In genomic region chr8:94749942-94750341, GRCm38 (mm10) we compare ENCODE assay signal across 1 mouse cellular context.
A peak's percentile ranks its signal among the peaks of the same experiment; 100 is the strongest.
TF ChIP-seq lines count a peak whose summit lies in the region.

No protein-coding gene starts in this region.

TF ChIP-seq in CH12.LX, 34 proteins besides CTCF, POLR2A, EP300 and RAD21 (continued from another document):
- no peak for TF ChIP-seq RCOR1 (conservative IDR thresholded peaks at IDR 0.05; ENCODE audit: low read depth, low read length)
- no peak for TF ChIP-seq ZKSCAN1 (IDR thresholded peaks at IDR 0.05; ENCODE audit: borderline replicate concordance, low read depth, low read length)
- no peak for TF ChIP-seq E2F4 (IDR thresholded peaks at IDR 0.05; ENCODE audit: insufficient replicate concordance, low read depth, low read length)
- TF ChIP-seq TBP (conservative IDR thresholded peaks at IDR 0.05; ENCODE audit: low read depth, low read length), result no peak
- 0 out of 2 replicates have a peak, but pooled peaks have one; percentile 16 for TF ChIP-seq CHD2 (IDR thresholded peaks at IDR 0.05; ENCODE audit: low read length)
- TF ChIP-seq HCFC1 (IDR thresholded peaks at IDR 0.05; ENCODE audit: low read depth, low read length), result no peak
- no peak for TF ChIP-seq CHD1 (IDR thresholded peaks at IDR 0.05; ENCODE audit: low read depth, low read length)
